Mouse (Mus musculus) G1E (cell line): ENCODE data around the gene Sfxn5. TPM values are rescaled to one million over a fixed set of nuclear protein-coding genes. Genes with fewer than 3 reads are reported as not detected.

Source experiments
- ATAC-seq: 2 replicates; pipeline ENCODE4 v1.8.0; 2016; ENCODE audit warnings: mild to moderate bottlenecking; ENCODE audit not compliant: insufficient number of reproducible peaks, poor library complexity, low FRiP score, severe bottlenecking; ENCODE audit errors: extremely low read depth
- DNase-seq: peaks from one replicate; pipeline ENCODE4 v3.0.0; 2012; ENCODE audit warnings: low spot score
- H3K27me3 ChIP-seq: 2 replicates; pipeline ENCODE4 v1.6.1; 2012; ENCODE audit warnings: mild to moderate bottlenecking, low read length, inconsistent platforms; ENCODE audit not compliant: insufficient read depth
- H3K36me3 ChIP-seq: replicated peaks from 2 replicates; pipeline ENCODE3; 2012; ENCODE audit warnings: mild to moderate bottlenecking, inconsistent platforms
- H3K4me1 ChIP-seq: 2 replicates; pipeline ENCODE4 v1.6.1; 2012; ENCODE audit warnings: low read depth, low read length, inconsistent platforms, mixed read lengths; ENCODE audit not compliant: insufficient read depth
- H3K4me3 ChIP-seq: 2 replicates; pipeline ENCODE4 v1.5.1; 2012; ENCODE audit warnings: low read depth, mild to moderate bottlenecking, inconsistent platforms, low read length, moderate library complexity, mixed read lengths
- H3K9me3 ChIP-seq: replicated peaks from 2 replicates; pipeline ENCODE4 v1.6.1; 2012; ENCODE audit warnings: inconsistent platforms
- CTCF ChIP-seq: IDR thresholded peaks from 2 replicates; pipeline ENCODE4 v1.5.1; 2012; ENCODE audit warnings: low read depth, low read length, inconsistent platforms, mixed read lengths
- GATA1 ChIP-seq: IDR thresholded peaks from 2 replicates; pipeline ENCODE4 v1.6.1; 2012; ENCODE audit warnings: borderline replicate concordance, low read length, inconsistent platforms, mixed read lengths
- GATA2 ChIP-seq: IDR thresholded peaks from 2 replicates; pipeline ENCODE4 v1.6.1; 2012; ENCODE audit warnings: low read depth, low read length, inconsistent platforms, borderline replicate concordance
- POLR2AphosphoS5 ChIP-seq: IDR thresholded peaks from 2 replicates; pipeline ENCODE4 v1.6.1; 2012; ENCODE audit warnings: low read depth, low read length, inconsistent platforms; ENCODE audit not compliant: insufficient replicate concordance
- TAL1 ChIP-seq: conservative IDR thresholded peaks from 2 replicates; pipeline ENCODE4 v1.6.1; 2012; ENCODE audit warnings: low read depth, low read length, inconsistent platforms, mixed read lengths
- polyA plus RNA-seq: library from polyadenylated mRNA; stranded (reverse); fragments of >175 nt; gene quantifications from 2 replicates; pipeline ENCODE4 v1.2.3, GENCODE M21; 2012
- total RNA-seq, 2 experiments: library from RNA; stranded (forward) in 1 of 2; stranded (reverse) in 1 of 2; fragments of 200-1000 nt in 1 of 2; fragments of >200 nt in 1 of 2; fragmentation: Nextera tagmentation in 1 of 2; gene quantifications; 2 replicates each; pipeline ENCODE4 v1.2.3; 2014 to 2017

The Sfxn5 gene
- total and polyA plus RNA-seq, 3 experiments = 0.04 to 0.38 TPM; not detected in 1

DNA sequence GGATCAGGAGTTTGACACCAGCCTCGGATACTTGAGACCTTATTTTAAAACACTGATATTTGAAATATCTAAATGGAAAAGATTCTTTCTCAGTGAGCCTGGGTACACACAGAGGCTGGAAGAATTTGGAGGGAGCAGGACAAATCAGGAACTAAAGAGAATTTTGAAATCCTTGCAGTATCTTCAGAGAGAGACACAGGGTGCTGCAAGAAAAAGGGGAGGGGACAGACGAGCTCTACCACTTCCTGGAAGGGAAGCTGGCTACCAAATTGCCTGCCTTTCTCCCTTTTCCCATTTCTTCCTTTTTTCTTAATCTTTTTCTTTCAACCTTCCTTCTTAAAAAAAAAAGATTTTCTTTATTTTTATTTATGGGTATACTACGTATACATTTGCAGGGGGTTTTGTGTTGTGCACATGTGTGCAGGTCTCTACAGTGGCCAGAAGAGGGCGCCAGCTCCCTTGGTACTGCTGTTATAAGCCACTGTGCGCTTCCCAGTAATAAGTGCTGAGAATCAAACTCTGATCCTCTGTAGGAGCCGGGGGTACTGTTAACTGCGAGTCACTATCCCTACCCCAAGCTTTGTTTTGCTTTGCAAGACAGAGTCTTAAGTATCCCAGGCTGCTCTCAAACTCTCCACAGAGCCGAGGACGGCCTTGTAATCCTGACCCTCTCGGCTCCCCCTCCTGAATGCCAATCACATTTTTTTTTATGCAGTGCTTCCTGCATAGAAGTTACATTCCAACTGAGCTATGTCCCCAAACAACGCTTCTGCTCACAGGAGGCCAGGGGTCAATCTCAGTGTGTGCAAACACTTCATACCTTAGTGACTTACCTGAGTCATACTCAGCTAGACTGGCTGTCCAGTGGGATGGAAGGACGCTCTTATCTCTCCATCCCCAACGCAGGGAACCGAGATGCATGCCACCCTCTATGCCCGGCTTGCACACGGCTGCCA lies 42.1 kb downstream of the Sfxn5 start:
- no peaks in the 10 kb centered on the region for H3K4me1 ChIP-seq
- peaks cover 7% of the 10 kb centered on the region; the same call in 1 of the 2 replicates for H3K27me3 ChIP-seq
- no peaks in the 10 kb centered on the region for H3K36me3 ChIP-seq
- TF ChIP-seq CTCF (no peak), GATA1 (no peak), TAL1 (no peak), POLR2AphosphoS5 (no peak), GATA2 (no peak)
- DNase-seq = no peak
- no peak overlapping the region for H3K4me3 ChIP-seq
- no peak for ATAC-seq
- H3K9me3 ChIP-seq = no peaks in the 10 kb centered on the region

DNA sequence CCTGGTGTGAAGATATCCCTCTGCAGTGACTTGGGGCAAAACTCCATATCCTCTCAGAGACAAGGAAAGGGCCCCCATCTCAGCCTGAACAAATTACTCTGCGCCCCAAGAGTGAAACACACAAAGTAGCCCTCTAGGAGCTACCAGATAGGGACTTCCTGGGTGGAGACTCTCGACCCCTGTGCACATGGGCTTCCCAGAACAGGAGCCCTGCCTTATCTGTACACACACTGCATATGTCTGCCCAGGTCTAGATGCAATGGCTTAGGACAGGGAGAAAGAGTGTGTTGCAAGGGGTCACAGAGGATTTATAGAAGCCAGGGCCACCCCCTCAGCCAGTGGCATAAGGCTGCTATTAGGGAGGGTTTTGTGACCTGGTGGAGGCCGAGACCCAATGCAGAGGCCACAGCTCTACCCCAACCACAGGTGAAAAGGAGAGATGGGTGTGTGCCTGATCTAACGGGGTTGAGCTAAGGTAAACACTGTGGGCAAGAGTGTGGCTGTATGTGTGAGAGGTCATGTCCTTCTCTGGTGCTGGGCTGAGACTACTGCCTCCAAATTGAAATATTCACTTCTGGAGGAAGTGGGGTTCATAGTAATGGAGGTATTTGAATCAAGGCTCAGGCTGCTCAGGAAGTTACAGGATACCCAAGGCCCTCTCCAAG lies 44.9 kb downstream of the Sfxn5 start:
- no peaks in the 10 kb centered on the region for H3K36me3 ChIP-seq
- DNase-seq (no peak), ATAC-seq (no peak)
- TF ChIP-seq GATA2 = no peak
- no peak for TF ChIP-seq GATA1
- TF ChIP-seq POLR2AphosphoS5 = no peak
- TF ChIP-seq CTCF = no peak
- TF ChIP-seq TAL1 = no peak
- H3K9me3 ChIP-seq = no peaks in the 10 kb centered on the region
- peaks cover 7% of the 10 kb centered on the region; the same call in 1 of the 2 replicates for H3K27me3 ChIP-seq
- H3K4me1 ChIP-seq = no peaks in the 10 kb centered on the region
- H3K4me3 ChIP-seq = no peak overlapping the region

DNA sequence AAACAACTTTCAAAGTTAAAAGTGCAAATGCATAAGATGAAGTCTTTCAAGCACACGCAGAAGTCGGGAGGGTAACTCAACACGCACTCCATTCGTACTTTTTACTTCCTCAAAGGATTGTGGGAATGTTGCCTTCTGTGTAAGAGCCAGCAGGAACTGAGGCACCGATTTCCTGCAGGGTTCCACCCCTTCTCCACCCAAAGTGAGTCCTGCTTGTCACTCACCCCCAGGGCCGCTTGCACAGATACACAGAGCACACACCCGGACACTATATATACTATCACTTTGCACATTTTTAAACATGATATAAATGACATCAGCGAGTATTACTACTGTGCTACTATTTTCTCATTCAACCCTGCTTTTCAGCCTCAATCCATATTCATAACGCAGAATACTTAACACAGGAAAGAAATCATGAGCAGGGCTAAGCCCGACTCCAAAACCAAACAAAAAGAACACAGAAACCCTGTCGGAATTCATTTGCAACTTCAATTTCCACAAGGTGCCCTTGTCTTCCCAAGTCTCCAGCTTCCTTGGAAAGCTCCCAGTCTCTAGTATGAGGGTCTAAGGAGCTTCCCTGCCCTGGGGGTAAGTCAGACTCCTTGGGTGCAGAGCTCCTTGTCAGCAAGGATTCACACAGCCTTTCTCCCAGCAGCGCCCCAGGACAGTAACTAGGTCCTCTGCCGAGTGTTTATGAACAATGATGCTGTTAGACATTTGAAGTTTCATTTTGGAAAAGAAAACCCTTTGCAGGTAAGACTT lies 46.8 kb downstream of the Sfxn5 start:
- no peak overlapping the region for H3K4me3 ChIP-seq
- DNase-seq = no peak
- H3K9me3 ChIP-seq = no peaks in the 10 kb centered on the region
- no peaks in the 10 kb centered on the region for H3K4me1 ChIP-seq
- peaks cover 7% of the 10 kb centered on the region; the same call in 1 of the 2 replicates for H3K27me3 ChIP-seq
- H3K36me3 ChIP-seq = no peaks in the 10 kb centered on the region
- no peak for ATAC-seq
- TF ChIP-seq POLR2AphosphoS5 (no peak), CTCF (no peak), GATA1 (no peak), TAL1 (no peak), GATA2 (no peak)

DNA sequence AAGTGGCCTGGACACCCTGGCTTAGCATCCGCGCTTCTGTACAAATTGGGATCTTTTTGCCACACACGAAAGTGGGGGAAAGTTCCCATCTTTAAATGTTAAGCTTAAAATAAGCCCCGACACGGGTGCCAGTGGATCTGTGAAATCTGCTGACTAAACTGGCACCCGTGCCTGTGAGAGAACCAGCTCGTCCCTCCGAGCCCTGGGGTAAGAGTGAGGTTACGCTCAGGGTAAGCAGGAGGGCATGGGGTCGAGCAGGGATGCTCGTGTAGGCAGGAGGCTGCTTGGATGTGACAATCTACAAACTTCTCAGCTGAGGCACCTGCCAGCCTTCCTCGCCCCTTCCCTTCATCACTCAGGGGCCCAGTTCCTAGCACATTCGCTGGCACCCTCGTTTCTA lies 52.4 kb downstream of the Sfxn5 start:
- peaks cover 6% of the 10 kb centered on the region; the same call in 1 of the 2 replicates for H3K27me3 ChIP-seq
- no peaks in the 10 kb centered on the region for H3K4me1 ChIP-seq
- TF ChIP-seq GATA1 (no peak), POLR2AphosphoS5 (no peak), CTCF (no peak), TAL1 (no peak), GATA2 (no peak)
- H3K9me3 ChIP-seq = no peaks in the 10 kb centered on the region
- no peaks in the 10 kb centered on the region for H3K36me3 ChIP-seq
- ATAC-seq (no peak), DNase-seq (no peak)
- no peak overlapping the region for H3K4me3 ChIP-seq

DNA sequence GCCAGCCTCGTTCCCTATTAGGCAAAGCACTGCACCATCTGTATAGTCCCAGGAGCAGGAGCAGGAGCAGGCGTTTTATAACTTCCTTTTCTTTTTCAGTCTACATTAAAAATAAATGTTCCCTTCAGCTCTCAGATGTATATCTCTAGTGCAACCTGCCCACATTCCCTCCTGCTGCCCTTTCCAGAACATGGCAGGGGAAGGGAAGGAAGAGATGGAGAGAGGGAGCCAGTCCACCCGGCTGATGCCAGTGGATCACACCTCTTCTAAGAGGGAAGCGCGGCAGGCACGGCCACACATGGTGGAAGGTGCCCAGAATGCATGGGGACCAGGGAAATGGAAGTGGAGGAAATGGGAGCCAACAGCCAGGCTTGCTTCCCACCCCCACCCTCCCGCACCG lies 56.7 kb downstream of the Sfxn5 start:
- Histone ChIP-seq H3K27me3 (peaks cover 6% of the 10 kb centered on the region; the same call in 1 of the 2 replicates), H3K36me3 (no peaks in the 10 kb centered on the region), H3K9me3 (no peaks in the 10 kb centered on the region), H3K4me1 (no peaks in the 10 kb centered on the region), H3K4me3 (no peak overlapping the region)
- no peak for ATAC-seq
- no peak for DNase-seq
- TF ChIP-seq POLR2AphosphoS5 = no peak
- no peak for TF ChIP-seq GATA2
- no peak for TF ChIP-seq CTCF
- no peak for TF ChIP-seq TAL1
- no peak for TF ChIP-seq GATA1

DNA sequence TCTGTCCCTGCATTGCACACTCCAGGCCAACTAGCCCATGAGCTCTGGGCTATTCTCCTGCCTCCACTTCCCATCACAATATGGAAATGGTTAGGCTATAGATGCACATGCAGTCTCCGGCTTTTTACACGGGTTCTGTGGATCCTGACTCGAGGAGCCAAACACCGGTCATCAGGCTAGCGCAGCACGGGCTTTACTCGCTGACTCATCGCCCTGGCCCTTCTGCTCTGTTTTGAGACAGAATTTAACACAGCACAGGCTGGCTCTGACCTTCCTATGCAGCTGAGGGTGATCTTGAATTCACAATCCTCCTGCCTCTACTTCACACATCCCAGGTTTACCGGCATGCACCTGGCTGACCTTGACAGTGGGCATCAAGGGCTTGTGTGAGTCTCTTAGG lies 60.8 kb downstream of the Sfxn5 start:
- Histone ChIP-seq H3K4me1 (no peaks in the 10 kb centered on the region), H3K27me3 (peaks cover 6% of the 10 kb centered on the region; the same call in 1 of the 2 replicates), H3K4me3 (no peak overlapping the region), H3K36me3 (no peaks in the 10 kb centered on the region), H3K9me3 (no peaks in the 10 kb centered on the region)
- ATAC-seq (no peak), DNase-seq (no peak)
- no peak for TF ChIP-seq TAL1
- TF ChIP-seq POLR2AphosphoS5 = no peak
- no peak for TF ChIP-seq GATA1
- TF ChIP-seq CTCF = no peak
- no peak for TF ChIP-seq GATA2
